Mouse (Mus musculus) hindbrain, embryonic 11.5 days (tissue): ENCODE results near the gene Dusp11. TPM values are rescaled to one million over a fixed set of nuclear protein-coding genes. Genes with fewer than 3 reads are reported as not detected.
"Not testable (repeated sequence)": the region's sequence is repeated elsewhere in the genome, so short reads cannot be mapped to it uniquely, and the experiment has no call there.

Source experiments
- ATAC-seq: fragments of 200-750 bp; cut with Nextera tagmentation; 2 replicates; pipeline ENCODE4 v1.8.0; 2017; ENCODE audit warnings: mild to moderate bottlenecking, moderate TSS enrichment, moderate library complexity; ENCODE audit not compliant: low FRiP score
- DNase-seq: peaks from one replicate; pipeline ENCODE4 v3.0.0-alpha.2; 2015; ENCODE audit warnings: low spot score
- H3K27ac ChIP-seq: fragments of 300-500 bp; sonication (generic); 2 replicates; pipeline ENCODE4 v1.5.1; 2014; ENCODE audit warnings: mild to moderate bottlenecking, low read depth, low read length
- H3K27me3 ChIP-seq: fragments of 300-500 bp; sonication (generic); 2 replicates; pipeline ENCODE4 v1.6.1; 2014; ENCODE audit warnings: mild to moderate bottlenecking, low read length, moderate library complexity, mixed read lengths; ENCODE audit not compliant: control insufficient read depth, insufficient read depth
- H3K36me3 ChIP-seq: fragments of 300-500 bp; sonication (generic); 2 replicates; pipeline ENCODE4 v1.6.1; 2014; ENCODE audit warnings: mild to moderate bottlenecking, low read length, moderate library complexity, mixed read lengths; ENCODE audit not compliant: control insufficient read depth, insufficient read depth
- H3K4me1 ChIP-seq: fragments of 300-500 bp; sonication (generic); replicated peaks from 2 replicates; pipeline ENCODE4 v1.6.1; 2014; ENCODE audit warnings: low read length, mixed read lengths; ENCODE audit not compliant: control insufficient read depth, insufficient read depth
- H3K4me2 ChIP-seq: fragments of 300-500 bp; sonication (generic); replicated peaks from 2 replicates; pipeline ENCODE4 v1.6.1; 2014; ENCODE audit warnings: mild to moderate bottlenecking, low read depth, low read length
- H3K4me3 ChIP-seq: fragments of 300-500 bp; sonication (generic); 2 replicates; pipeline ENCODE4 v1.5.1; 2014; ENCODE audit warnings: low read depth, low read length
- H3K9ac ChIP-seq: fragments of 300-500 bp; sonication (generic); 2 replicates; pipeline ENCODE4 v1.6.1; 2014; ENCODE audit warnings: low read depth, low read length
- H3K9me3 ChIP-seq: fragments of 300-500 bp; sonication (generic); 2 replicates; pipeline ENCODE4 v1.6.1; 2016; ENCODE audit warnings: low read length; ENCODE audit not compliant: control insufficient read depth
- WGBS: fragments of 180-500 bp; shearing (Covaris S2); extraction: QIAGEN DNeasy Blood & Tissue Kit; methylation state at CpG from one replicate; pipeline ENCODE4 v1.1.7; 2014; 5-methylcytosine and 5-hydroxymethylcytosine counted together
- polyA plus RNA-seq: library from polyadenylated mRNA; unstranded; fragments of >200 nt; fragmentation: Nextera tagmentation; extraction: Ambion mirVana; gene quantifications from 2 replicates; pipeline ENCODE4 v1.2.1, GENCODE M21; 2014

The Dusp11 gene
- polyA plus RNA-seq, 1 experiment from 2014 or later, result 54.3 TPM

GRCm38 (mm10) chr6:85908341-85908740 is 53.1 kb downstream of the Dusp11 start:
- no peaks in the 10 kb centered on the region for H3K9me3 ChIP-seq
- no peaks in the 10 kb centered on the region for H3K36me3 ChIP-seq
- no peaks in the 10 kb centered on the region for H3K27me3 ChIP-seq
- H3K27ac ChIP-seq, result no peak overlapping the region
- DNase-seq (no peak), ATAC-seq (no peak)
- H3K4me2 ChIP-seq, result no peak overlapping the region
- H3K9ac ChIP-seq, result no peak overlapping the region
- no peaks in the 10 kb centered on the region for H3K4me1 ChIP-seq
- WGBS, result 74% methylated on average over 3 of the region's 3 CpGs
- H3K4me3 ChIP-seq, result no peak overlapping the region

GRCm38 (mm10) chr6:85906911-85907351 is 54.5 kb downstream of the Dusp11 start:
- not testable (repeated sequence) for H3K9ac ChIP-seq, H3K4me1 ChIP-seq, H3K4me2 ChIP-seq, H3K36me3 ChIP-seq, H3K4me3 ChIP-seq, H3K9me3 ChIP-seq, H3K27me3 ChIP-seq, H3K27ac ChIP-seq, DNase-seq, ATAC-seq
- 68% methylated on average over 2 of the region's 2 CpGs for WGBS

DNA sequence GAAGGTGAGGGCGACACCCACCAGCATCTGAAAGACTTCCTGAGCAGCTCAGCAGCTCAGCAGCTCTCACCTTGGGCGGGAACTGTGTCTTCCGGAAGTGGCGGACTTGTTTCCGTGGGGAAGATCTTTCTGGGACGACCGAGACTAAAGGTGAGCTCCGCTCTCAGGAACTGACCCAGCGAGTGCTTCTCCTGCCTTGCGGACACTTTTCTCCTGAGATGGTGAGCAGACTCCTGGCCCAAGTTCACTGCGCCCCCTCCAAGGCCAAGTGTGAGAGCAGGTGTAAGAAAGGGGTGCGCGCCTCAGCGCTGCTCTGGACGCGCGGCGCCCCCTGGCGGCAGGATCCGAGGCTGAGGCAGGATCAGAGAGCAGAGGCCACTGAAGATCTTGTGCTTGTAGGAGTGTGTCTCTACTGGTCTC is 56.8 kb downstream of the Dusp11 start, which contains the start of gene Nat8f4:
Gene Nat8f4, minus strand, starts transcription at position 243 of the 420 bp plus-strand sequence.
- DNase-seq, result peak; percentile 55
- not testable (repeated sequence) for H3K9ac ChIP-seq, H3K27me3 ChIP-seq, H3K36me3 ChIP-seq, H3K4me1 ChIP-seq, H3K9me3 ChIP-seq, H3K27ac ChIP-seq
- peak; percentile 51; the same call in 1 of the 2 replicates for ATAC-seq
- H3K4me2 ChIP-seq, result peak within 1 kb of the TSS; percentile 0; the same call in 1 of the 2 replicates
- peak within 1 kb of the TSS; percentile 22 for H3K4me3 ChIP-seq
- WGBS, result 18% methylated on average over 20 of the region's 20 CpGs

- DNase-seq (no peak), ATAC-seq (no peak)
- no peaks in the 10 kb centered on the region for H3K9me3 ChIP-seq
- H3K4me2 ChIP-seq, result no peak overlapping the region
- H3K4me3 ChIP-seq, result no peak overlapping the region
- no peaks in the 10 kb centered on the region for H3K27me3 ChIP-seq
- no peak overlapping the region for H3K9ac ChIP-seq
- H3K4me1 ChIP-seq, result no peaks in the 10 kb centered on the region
- WGBS, result 90% methylated on average over 2 of the region's 2 CpGs
- H3K36me3 ChIP-seq, result no peaks in the 10 kb centered on the region
- no peak overlapping the region for H3K27ac ChIP-seq
Observed at GRCm38 (mm10) chr6:85902303-85902702, 59.2 kb downstream of the Dusp11 start.

DNA sequence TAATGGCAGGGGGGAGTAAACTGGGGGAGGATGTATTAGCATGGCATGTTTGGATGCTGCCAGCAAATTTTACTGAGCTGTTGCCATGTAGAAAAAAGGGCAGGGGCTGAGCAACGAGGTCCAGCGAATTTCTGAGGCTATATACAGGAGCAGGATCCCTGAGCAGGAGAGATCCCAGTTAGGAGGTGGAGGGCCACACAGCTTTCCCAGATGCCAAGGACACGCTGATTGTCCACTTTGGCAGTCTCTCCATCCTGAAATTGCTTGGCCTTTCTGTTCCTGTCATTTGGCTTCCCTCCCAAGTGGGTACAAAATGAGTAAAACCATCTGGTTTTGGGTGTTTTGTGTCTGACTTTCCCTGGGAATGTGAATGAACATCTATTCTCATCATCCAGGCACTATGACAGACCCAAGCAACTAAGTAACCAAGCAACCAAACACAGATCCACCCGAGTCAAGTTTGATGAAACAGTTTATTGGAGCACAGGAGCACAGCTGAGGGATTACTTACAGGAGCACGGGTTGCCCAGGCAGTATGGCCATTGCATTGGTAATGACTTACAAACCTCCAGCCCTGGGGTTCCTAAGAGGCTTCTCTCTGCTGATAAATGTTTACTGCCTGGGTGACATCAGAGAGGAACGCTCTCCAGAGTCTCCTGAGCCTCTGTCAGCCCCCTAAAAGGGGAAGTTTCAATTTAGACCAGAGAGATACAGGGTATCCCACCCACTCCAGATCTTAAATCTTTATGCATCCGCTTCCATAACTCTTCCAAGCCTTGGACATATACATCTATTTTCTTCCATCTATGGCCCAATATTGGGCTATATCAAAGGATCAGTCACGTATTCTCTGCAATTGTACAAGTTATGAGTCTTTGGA is 62.6 kb downstream of the Dusp11 start:
- H3K9me3 ChIP-seq, H3K36me3 ChIP-seq, H3K9ac ChIP-seq, H3K27me3 ChIP-seq, H3K4me2 ChIP-seq, H3K27ac ChIP-seq, DNase-seq, H3K4me1 ChIP-seq, ATAC-seq, H3K4me3 ChIP-seq: not testable (repeated sequence)
- WGBS, result 85% methylated on average over 7 of the region's 8 CpGs

- not testable (repeated sequence) for DNase-seq
Observed at GRCm38 (mm10) chr6:85895061-85895648, 66.3 kb downstream of the Dusp11 start.

More at GRCm38 (mm10) chr6:85895061-85895648, 66.3 kb downstream of the Dusp11 start:
- H3K9ac ChIP-seq, H3K27ac ChIP-seq, H3K9me3 ChIP-seq, H3K27me3 ChIP-seq, H3K4me3 ChIP-seq, ATAC-seq, H3K36me3 ChIP-seq, H3K4me2 ChIP-seq, H3K4me1 ChIP-seq: not testable (repeated sequence)
- 69% methylated on average over 25 of the region's 25 CpGs for WGBS

Other genes starting within 250 kb of the Dusp11 start
- gene Nat8f7, start 248.5 kb downstream of the Dusp11 start, polyA plus RNA-seq, result not detected in 2 replicates
- 0.14 and 0.28 TPM in 2 replicates for gene Nat8f3, start 195.9 kb downstream of the Dusp11 start, polyA plus RNA-seq
- gene Nat8f6, start 140.7 kb downstream of the Dusp11 start, polyA plus RNA-seq, result not detected in 2 replicates
- gene Nat8f5, start 140.7 kb downstream of the Dusp11 start, polyA plus RNA-seq, result not detected in 2 replicates
- 0.15 TPM in 1 of 2 replicates, not detected in the other for gene Nat8, start 129.6 kb downstream of the Dusp11 start, polyA plus RNA-seq
- 0.12 TPM in 1 of 2 replicates, not detected in the other for gene Nat8f2, start 92.5 kb downstream of the Dusp11 start, polyA plus RNA-seq
- 4.8 and 5.2 TPM in 2 replicates for gene Nat8f4, start 56.8 kb downstream of the Dusp11 start, polyA plus RNA-seq
- 36.2 and 39.3 TPM in 2 replicates for gene Tprkb, start 49.8 kb downstream of the Dusp11 start, polyA plus RNA-seq
- 6.5 and 6.6 TPM in 2 replicates for gene Nat8f1, start 46.0 kb downstream of the Dusp11 start, polyA plus RNA-seq
- not detected in 2 replicates for gene Figla, start 54.5 kb upstream of the Dusp11 start, polyA plus RNA-seq
- 67.2 and 68.4 TPM in 2 replicates for gene Add2, start 67.0 kb upstream of the Dusp11 start, polyA plus RNA-seq
- 2.2 and 2.5 TPM in 2 replicates for gene Tgfa, start 233.6 kb upstream of the Dusp11 start, polyA plus RNA-seq